Mouse (Mus musculus) forebrain, embryonic 10.5 days (tissue): ENCODE results near the gene Ctsk. TPM values are rescaled to one million over a fixed set of nuclear protein-coding genes. Genes with fewer than 3 reads are reported as not detected.
A peak's percentile ranks its signal among the peaks of the same experiment; 100 is the strongest.

Experiments used
- DNase-seq: peaks from one replicate; pipeline ENCODE4 v3.0.0-alpha.2; 2017; ENCODE audit warnings: low spot score; ENCODE audit errors: extremely low spot score
- H3K27ac ChIP-seq: fragments of 300-500 bp; sonication (generic); 2 replicates; pipeline ENCODE4 v1.5.1; 2016; ENCODE audit warnings: mild to moderate bottlenecking
- H3K27me3 ChIP-seq: fragments of 300-500 bp; sonication (generic); 2 replicates; pipeline ENCODE4 v1.6.1; 2016; ENCODE audit warnings: mild to moderate bottlenecking; ENCODE audit not compliant: poor library complexity, severe bottlenecking
- H3K36me3 ChIP-seq: fragments of 300-500 bp; sonication (generic); replicated peaks from 2 replicates; pipeline ENCODE4 v1.6.1; 2016; ENCODE audit warnings: mild to moderate bottlenecking, moderate library complexity
- H3K4me1 ChIP-seq: fragments of 300-500 bp; sonication (generic); 2 replicates; pipeline ENCODE4 v1.6.1; 2016
- H3K4me3 ChIP-seq: fragments of 300-500 bp; sonication (generic); 2 replicates; pipeline ENCODE4 v1.5.1; 2016; ENCODE audit warnings: mild to moderate bottlenecking, moderate library complexity
- H3K9me3 ChIP-seq: fragments of 300-500 bp; sonication (generic); 2 replicates; pipeline ENCODE4 v1.6.1; 2016; ENCODE audit warnings: mild to moderate bottlenecking, moderate library complexity
- WGBS: fragments of 180-500 bp; shearing (Covaris S2); methylation state at CpG from one replicate; pipeline ENCODE4 v1.1.7; 2016; 5-methylcytosine and 5-hydroxymethylcytosine counted together
- polyA plus RNA-seq: library from polyadenylated mRNA; unstranded; fragments of >200 nt; fragmentation: Nextera tagmentation; extraction: Ambion mirVana; gene quantifications from 2 replicates; pipeline ENCODE4 v1.2.1, GENCODE M21; 2016

Gene Ctsk
- polyA plus RNA-seq: 1.4 and 1.5 TPM in 2 replicates

DNA sequence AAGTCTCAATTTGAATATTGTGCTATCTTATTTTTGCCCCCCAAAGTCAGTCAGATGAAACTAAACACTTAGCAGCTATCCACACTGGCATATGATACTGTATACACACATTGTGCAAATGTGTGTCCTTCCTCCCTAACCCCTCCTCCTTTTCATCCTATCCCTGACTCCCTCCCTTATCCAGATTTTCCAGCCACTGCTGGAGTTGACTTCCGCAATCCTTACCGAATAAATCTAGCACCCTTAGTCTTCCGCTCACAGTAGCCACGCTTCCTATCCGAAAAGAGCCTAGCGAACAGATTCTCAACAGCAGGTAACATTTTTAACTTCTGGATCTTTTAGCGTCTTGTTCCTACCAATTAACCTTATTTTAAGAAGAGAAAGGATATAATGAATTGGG, at the start of gene Ctsk:
Ctsk (plus strand) TSS at position 233 of the 400 bp plus-strand sequence.
- H3K4me3 ChIP-seq: no peak within 1 kb of the TSS
- no peaks in the 10 kb centered on the region for H3K27me3 ChIP-seq
- 84% methylated on average over 7 of the region's 7 CpGs for WGBS
- DNase-seq: no peak
- peaks cover 27% of the 10 kb centered on the region for H3K36me3 ChIP-seq
- no peak within 1 kb of the TSS; the same call in 1 of the 2 replicates for H3K27ac ChIP-seq
- no peaks in the 10 kb centered on the region for H3K9me3 ChIP-seq
- H3K4me1 ChIP-seq: no peaks in the 10 kb centered on the region

DNA sequence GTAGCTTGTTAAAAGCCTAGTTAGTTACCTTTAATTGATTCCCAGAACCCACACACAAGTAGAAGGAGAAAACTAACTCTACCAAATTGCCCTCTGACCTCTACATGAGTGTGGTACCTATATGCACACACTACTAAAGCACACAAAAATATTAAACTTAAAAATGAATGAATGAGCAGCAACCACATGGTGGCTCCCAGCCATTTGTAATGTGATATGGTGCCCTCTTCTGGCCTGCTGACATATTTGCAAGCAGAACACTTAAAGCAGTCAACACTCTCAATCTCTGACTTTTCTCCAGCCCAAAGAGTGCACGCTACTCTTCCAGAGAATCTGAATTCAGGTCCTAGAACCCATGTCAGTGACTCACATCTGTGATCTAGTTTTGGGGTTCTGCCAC, 48.6 kb upstream of the Ctsk start:
- Histone ChIP-seq H3K36me3 (peaks cover 56% of the 10 kb centered on the region), H3K27me3 (no peaks in the 10 kb centered on the region), H3K27ac (no peak overlapping the region), H3K4me3 (no peak overlapping the region), H3K9me3 (no peaks in the 10 kb centered on the region), H3K4me1 (no peaks in the 10 kb centered on the region)
- WGBS: 57% methylated on average over 1 of the region's 1 CpGs
- DNase-seq: peak; percentile 29

- over 99% methylated on average over 3 of the region's 3 CpGs for WGBS
- Histone ChIP-seq H3K36me3 (peaks cover 55% of the 10 kb centered on the region), H3K9me3 (no peaks in the 10 kb centered on the region), H3K4me1 (no peaks in the 10 kb centered on the region), H3K27me3 (no peaks in the 10 kb centered on the region), H3K27ac (no peak overlapping the region), H3K4me3 (no peak overlapping the region)
- no peak for DNase-seq
These were observed 48.1 kb upstream of the Ctsk start for GRCm38 (mm10) chr3:95450915-95451314.

DNA sequence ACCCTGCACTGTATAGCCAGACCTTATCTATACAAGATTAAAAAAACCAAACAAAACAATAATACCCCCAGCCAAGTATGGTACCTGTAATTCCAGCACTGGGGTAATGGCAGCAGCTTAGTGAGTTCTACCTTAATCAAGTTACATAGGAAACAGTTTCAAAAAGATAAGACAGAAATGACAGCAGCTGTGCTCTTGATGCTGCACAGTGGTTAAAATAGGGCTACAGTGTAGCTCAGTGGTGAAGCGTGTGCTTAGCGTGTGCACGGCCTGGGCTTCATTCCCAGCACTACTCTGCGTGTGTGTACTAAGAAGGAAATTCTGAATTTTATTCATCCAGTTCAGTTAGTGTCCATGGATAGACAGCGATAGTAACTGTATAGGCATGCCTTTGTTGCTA, 42.7 kb upstream of the Ctsk start:
- 97% methylated on average over 5 of the region's 5 CpGs for WGBS
- Histone ChIP-seq H3K9me3 (no peaks in the 10 kb centered on the region), H3K4me3 (no peak overlapping the region), H3K27me3 (no peaks in the 10 kb centered on the region), H3K4me1 (no peaks in the 10 kb centered on the region), H3K36me3 (peaks cover 44% of the 10 kb centered on the region), H3K27ac (no peak overlapping the region)
- DNase-seq: no peak

DNA sequence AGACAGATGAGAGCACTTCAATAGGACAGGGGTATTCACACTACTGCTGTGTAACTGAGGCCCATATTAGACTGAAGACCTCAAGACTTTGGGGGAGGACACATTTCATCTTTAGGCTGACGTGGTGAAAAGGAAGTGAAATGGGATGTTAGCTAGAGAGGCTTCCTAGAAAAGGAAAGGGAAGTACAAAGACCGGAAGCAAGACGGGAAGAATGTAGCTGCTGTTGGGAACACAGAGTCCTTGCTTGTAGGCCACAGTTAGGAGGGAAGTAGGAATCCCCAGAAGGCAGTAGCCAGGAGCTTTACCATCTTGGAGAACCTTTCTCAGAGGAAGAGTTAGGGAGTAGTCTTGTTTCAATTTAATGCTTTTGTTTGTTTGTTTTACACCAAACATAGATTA, 41.3 kb upstream of the Ctsk start:
- no peak for DNase-seq
- Histone ChIP-seq H3K27ac (no peak overlapping the region), H3K4me3 (no peak overlapping the region), H3K9me3 (no peaks in the 10 kb centered on the region), H3K4me1 (no peaks in the 10 kb centered on the region), H3K27me3 (no peaks in the 10 kb centered on the region), H3K36me3 (peaks cover 44% of the 10 kb centered on the region)
- WGBS: 88% methylated on average over 3 of the region's 3 CpGs

GRCm38 (mm10) chr3:95459381-95459780, 39.7 kb upstream of the Ctsk start:
- H3K27ac ChIP-seq: no peak overlapping the region
- H3K27me3 ChIP-seq: no peaks in the 10 kb centered on the region
- no peaks in the 10 kb centered on the region for H3K4me1 ChIP-seq
- H3K36me3 ChIP-seq: peaks cover 36% of the 10 kb centered on the region
- DNase-seq: no peak
- no peak overlapping the region for H3K4me3 ChIP-seq
- WGBS: 79% methylated on average over 1 of the region's 1 CpGs
- H3K9me3 ChIP-seq: no peaks in the 10 kb centered on the region

DNA sequence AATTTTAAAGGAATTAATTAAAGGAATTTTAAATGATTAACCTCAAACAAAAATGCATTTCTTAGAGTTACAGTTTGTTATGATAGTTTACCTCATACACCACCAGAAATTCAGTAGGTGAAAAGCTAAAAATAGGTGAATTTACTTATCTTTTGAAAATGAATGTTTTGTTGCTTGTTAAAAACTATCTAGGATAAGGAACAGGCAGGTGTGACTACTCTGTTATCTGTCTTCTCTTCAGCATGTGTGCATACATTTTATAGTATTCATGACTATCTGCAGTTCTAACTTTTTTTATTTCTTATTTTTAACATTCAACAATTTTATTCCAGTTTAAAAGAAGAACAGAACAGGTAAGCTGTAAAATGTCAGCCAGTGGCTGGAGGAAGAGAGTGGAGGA, 35.2 kb upstream of the Ctsk start:
- Histone ChIP-seq H3K9me3 (no peaks in the 10 kb centered on the region), H3K27ac (no peak overlapping the region), H3K4me3 (no peak overlapping the region), H3K36me3 (peaks cover 45% of the 10 kb centered on the region), H3K4me1 (no peaks in the 10 kb centered on the region), H3K27me3 (no peaks in the 10 kb centered on the region)
- no peak for DNase-seq

DNA sequence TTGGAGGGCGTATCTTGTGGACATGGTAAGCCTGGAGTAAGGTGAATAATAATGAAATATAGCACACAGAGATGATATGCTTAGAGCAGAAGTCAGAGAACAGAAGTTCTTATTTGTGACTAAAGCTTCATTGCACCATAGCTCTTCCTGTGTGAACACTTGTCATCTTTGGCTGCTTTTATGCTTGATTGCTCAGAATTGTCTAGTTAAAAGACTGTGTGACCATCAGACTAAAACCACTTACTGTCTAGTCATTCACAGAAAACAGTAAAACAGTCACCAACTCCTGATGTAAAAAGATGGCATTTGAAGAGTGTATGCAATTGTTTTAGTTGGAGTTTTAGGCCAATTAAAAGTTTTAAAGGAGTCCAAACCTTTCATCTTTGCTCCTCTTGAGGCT, 20.1 kb upstream of the Ctsk start:
- DNase-seq: no peak
- H3K36me3 ChIP-seq: peaks cover 77% of the 10 kb centered on the region
- 100% methylated on average over 1 of the region's 1 CpGs for WGBS

GRCm38 (mm10) chr3:95486421-95486820, 12.6 kb upstream of the Ctsk start:
- 90% methylated on average over 2 of the region's 2 CpGs for WGBS
- Histone ChIP-seq H3K36me3 (peaks cover 80% of the 10 kb centered on the region), H3K27me3 (no peaks in the 10 kb centered on the region), H3K9me3 (no peaks in the 10 kb centered on the region), H3K27ac (no peak overlapping the region), H3K4me1 (no peaks in the 10 kb centered on the region), H3K4me3 (no peak overlapping the region)
- no peak for DNase-seq

More for the DNA sequence above, 20.1 kb upstream of the Ctsk start:
- peaks cover under 1% of the 10 kb centered on the region; the same call in 1 of the 2 replicates for H3K4me1 ChIP-seq
- no peak overlapping the region for H3K4me3 ChIP-seq
- no peaks in the 10 kb centered on the region for H3K27me3 ChIP-seq
- H3K9me3 ChIP-seq: no peaks in the 10 kb centered on the region
- H3K27ac ChIP-seq: no peak overlapping the region

DNA sequence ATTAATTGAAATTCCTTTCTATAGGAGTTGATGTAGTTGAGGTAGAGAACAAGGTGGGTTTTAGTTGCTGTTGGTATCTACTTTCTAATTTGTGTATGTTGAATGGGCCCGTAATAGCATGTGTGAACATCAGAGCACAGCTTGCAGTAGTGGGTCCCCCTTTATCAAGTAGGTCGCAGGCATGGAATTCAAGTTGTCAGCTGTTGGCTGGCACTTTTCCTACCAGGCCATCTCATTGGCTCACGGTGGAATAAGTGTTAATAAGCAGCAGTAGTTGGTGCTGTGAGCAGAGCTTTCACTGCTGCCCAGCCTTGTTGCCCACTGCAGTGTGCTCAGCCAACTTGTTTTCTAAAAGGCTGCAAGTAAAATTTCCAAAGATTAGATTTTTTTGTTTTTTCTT, 10.4 kb upstream of the Ctsk start:
- WGBS: 93% methylated on average over 3 of the region's 3 CpGs
- H3K36me3 ChIP-seq: peaks cover 90% of the 10 kb centered on the region
- no peak for DNase-seq

GRCm38 (mm10) chr3:95490238-95490637, 8.8 kb upstream of the Ctsk start:
- 91% methylated on average over 2 of the region's 2 CpGs for WGBS
- H3K4me3 ChIP-seq: no peak overlapping the region
- H3K27me3 ChIP-seq: no peaks in the 10 kb centered on the region
- no peaks in the 10 kb centered on the region for H3K9me3 ChIP-seq
- H3K4me1 ChIP-seq: no peaks in the 10 kb centered on the region
- no peak for DNase-seq
- peaks cover 92% of the 10 kb centered on the region for H3K36me3 ChIP-seq
- no peak overlapping the region for H3K27ac ChIP-seq

More for the DNA sequence above, 10.4 kb upstream of the Ctsk start:
- no peaks in the 10 kb centered on the region for H3K27me3 ChIP-seq
- no peaks in the 10 kb centered on the region for H3K4me1 ChIP-seq
- H3K9me3 ChIP-seq: no peaks in the 10 kb centered on the region
- no peak overlapping the region for H3K4me3 ChIP-seq
- no peak overlapping the region for H3K27ac ChIP-seq

- Histone ChIP-seq H3K4me1 (no peaks in the 10 kb centered on the region), H3K4me3 (no peak overlapping the region), H3K36me3 (peaks cover 68% of the 10 kb centered on the region), H3K27me3 (no peaks in the 10 kb centered on the region), H3K27ac (peak overlapping the region; percentile 40; the same call in 1 of the 2 replicates), H3K9me3 (no peaks in the 10 kb centered on the region)
- DNase-seq: peak; percentile 43
- WGBS: 60% methylated on average over 6 of the region's 6 CpGs
These were observed 4.7 kb upstream of the Ctsk start for GRCm38 (mm10) chr3:95494342-95494741.

DNA sequence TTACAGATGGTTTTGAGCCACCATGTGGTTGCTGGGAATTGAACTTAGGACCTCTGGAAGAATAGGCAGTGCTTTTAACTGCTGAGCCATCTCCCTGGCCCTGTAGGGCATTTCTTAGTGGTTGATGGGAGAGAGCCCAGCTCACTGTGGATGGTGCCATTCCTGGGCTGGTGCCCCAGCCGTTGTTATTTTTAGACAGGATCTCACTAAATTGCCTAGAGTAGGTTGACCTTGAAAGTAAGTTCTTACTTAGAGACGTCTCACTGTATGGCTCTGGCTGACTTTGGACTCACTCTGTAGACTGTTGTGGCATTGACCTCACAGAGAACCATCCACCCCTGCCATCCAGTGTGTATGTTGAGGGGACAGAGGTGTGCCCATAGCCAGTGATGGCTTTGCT, 827 bp upstream of the Ctsk start:
- no peak for DNase-seq
- Histone ChIP-seq H3K36me3 (peaks cover 35% of the 10 kb centered on the region), H3K27ac (no peak overlapping the region), H3K4me3 (no peak overlapping the region), H3K27me3 (no peaks in the 10 kb centered on the region), H3K9me3 (no peaks in the 10 kb centered on the region), H3K4me1 (no peaks in the 10 kb centered on the region)
- 96% methylated on average over 2 of the region's 2 CpGs for WGBS

DNA sequence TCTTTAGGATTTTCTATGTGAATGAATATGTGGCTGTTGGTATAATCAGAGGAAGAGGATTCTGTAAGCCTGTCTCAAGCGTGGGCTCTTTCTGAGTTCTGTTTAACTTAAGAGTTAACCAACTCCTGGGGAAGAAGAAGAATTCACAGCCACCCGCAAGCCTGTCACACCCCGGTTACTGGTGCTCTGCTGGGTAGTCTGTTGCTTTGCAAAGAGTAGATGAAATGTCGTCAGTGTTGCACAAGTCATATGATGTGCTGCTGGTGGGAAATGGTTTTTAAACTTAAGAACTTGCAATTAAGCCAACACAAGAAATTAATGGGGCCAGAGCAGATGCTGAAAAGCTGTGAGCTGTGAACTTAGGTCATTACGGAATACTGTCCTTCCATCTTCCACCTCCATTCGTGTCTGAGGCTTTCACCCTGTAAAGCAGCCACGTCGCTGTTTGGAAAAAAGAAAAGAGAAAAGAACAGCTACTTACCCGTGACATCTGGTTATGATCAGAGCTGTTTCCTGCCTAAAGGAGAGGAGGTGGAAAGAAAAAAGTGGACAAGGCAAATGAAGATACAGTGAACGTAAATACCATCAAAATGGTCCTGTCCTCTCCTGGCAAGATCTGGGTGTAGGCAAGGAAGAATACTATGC, 562 bp downstream of the Ctsk start:
- H3K27me3 ChIP-seq: no peaks in the 10 kb centered on the region
- H3K4me3 ChIP-seq: no peak overlapping the region
- DNase-seq: no peak
- peaks cover 21% of the 10 kb centered on the region for H3K36me3 ChIP-seq
- H3K27ac ChIP-seq: no peak overlapping the region; the same call in 1 of the 2 replicates
- H3K4me1 ChIP-seq: no peaks in the 10 kb centered on the region
- 70% methylated on average over 10 of the region's 10 CpGs for WGBS
- H3K9me3 ChIP-seq: no peaks in the 10 kb centered on the region
